Mouse (Mus musculus) hindbrain, embryonic 13.5 days (tissue): ENCODE data around the gene Mmp25. TPM values are rescaled to one million over a fixed set of nuclear protein-coding genes. Genes with fewer than 3 reads are reported as not detected.
"Not testable (repeated sequence)": the region's sequence is repeated elsewhere in the genome, so short reads cannot be mapped to it uniquely, and the experiment has no call there.

Experiments
- ATAC-seq: fragments of 200-750 bp; cut with Nextera tagmentation; 2 replicates; pipeline ENCODE4 v1.8.0; 2017; ENCODE audit warnings: moderate TSS enrichment; ENCODE audit not compliant: low FRiP score
- H3K27ac ChIP-seq: fragments of 300-500 bp; sonication (generic); 2 replicates; pipeline ENCODE4 v1.5.1; 2015; ENCODE audit warnings: inconsistent platforms, mild to moderate bottlenecking, moderate library complexity
- H3K27me3 ChIP-seq: fragments of 300-500 bp; sonication (generic); 2 replicates; pipeline ENCODE4 v1.6.1; 2015; ENCODE audit warnings: mild to moderate bottlenecking, inconsistent platforms
- H3K36me3 ChIP-seq: fragments of 300-500 bp; sonication (generic); 2 replicates; pipeline ENCODE4 v1.6.1; 2015; ENCODE audit warnings: mild to moderate bottlenecking, inconsistent platforms
- H3K4me1 ChIP-seq: fragments of 300-500 bp; sonication (generic); replicated peaks from 2 replicates; pipeline ENCODE4 v1.6.1; 2015; ENCODE audit warnings: inconsistent platforms
- H3K4me2 ChIP-seq: fragments of 300-500 bp; sonication (generic); 2 replicates; pipeline ENCODE4 v1.6.1; 2015; ENCODE audit warnings: inconsistent platforms, mild to moderate bottlenecking, moderate library complexity
- H3K4me3 ChIP-seq: fragments of 300-500 bp; sonication (generic); 2 replicates; pipeline ENCODE4 v1.5.1; 2015; ENCODE audit warnings: mild to moderate bottlenecking, inconsistent platforms
- H3K9ac ChIP-seq: fragments of 300-500 bp; sonication (generic); 2 replicates; pipeline ENCODE4 v1.6.1; 2015; ENCODE audit warnings: mild to moderate bottlenecking, inconsistent platforms
- H3K9me3 ChIP-seq: fragments of 300-500 bp; sonication (generic); 2 replicates; pipeline ENCODE4 v1.6.1; 2016; ENCODE audit warnings: inconsistent platforms
- WGBS: fragments of 180-500 bp; shearing (Covaris S2); methylation state at CpG from one replicate; pipeline ENCODE4 v1.1.7; 2015; 5-methylcytosine and 5-hydroxymethylcytosine counted together
- polyA plus RNA-seq: library from polyadenylated mRNA; unstranded; fragments of >200 nt; fragmentation: Nextera tagmentation; extraction: Ambion mirVana; gene quantifications from 2 replicates; pipeline ENCODE4 v1.2.1, GENCODE M21; 2015

Mmp25 gene
- polyA plus RNA-seq, 1 experiment from 2014 or later = 1.7 TPM

DNA sequence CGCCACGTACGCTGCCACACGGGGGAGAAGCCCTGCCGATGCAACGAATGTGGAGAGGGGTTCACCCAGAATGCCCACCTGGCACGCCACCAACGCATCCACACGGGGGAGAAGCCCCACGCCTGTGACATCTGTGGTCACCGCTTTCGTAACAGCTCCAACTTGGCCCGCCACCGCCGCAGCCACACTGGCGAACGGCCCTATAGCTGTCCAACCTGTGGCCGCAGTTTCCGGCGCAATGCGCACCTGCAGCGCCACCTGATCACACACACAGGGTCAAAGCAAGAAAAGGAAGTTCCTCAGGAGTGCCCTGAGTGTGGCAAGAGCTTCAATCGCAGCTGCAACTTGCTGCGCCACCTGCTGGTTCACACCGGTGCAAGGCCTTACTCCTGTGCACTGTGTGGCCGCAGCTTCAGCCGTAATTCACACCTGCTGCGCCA, 34.7 kb downstream of the Mmp25 start:
- no peak for ATAC-seq
- Histone ChIP-seq H3K4me1 (no peaks in the 10 kb centered on the region), H3K4me3 (no peak overlapping the region), H3K4me2 (no peak overlapping the region), H3K27ac (no peak overlapping the region), H3K9ac (no peak overlapping the region), H3K36me3 (no peaks in the 10 kb centered on the region), H3K9me3 (no peaks in the 10 kb centered on the region), H3K27me3 (no peaks in the 10 kb centered on the region)
- 85% methylated on average over 28 of the region's 28 CpGs for WGBS

DNA sequence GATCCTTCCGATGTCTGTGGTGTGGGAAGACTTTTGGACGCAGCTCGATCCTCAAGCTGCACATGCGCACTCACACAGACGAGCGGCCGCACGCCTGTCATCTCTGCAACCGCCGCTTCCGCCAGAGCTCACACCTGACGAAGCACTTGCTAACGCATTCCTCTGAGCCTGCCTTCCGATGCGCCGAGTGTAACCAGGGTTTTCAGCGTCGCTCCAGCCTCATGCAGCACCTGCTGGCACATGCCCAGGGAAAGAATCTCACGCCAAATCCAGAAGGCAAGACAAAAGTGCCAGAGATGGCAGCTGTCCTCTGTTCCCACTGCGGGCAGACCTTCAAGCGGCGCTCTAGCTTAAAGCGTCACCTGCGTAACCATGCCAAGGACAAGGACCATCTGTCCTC, 35.5 kb downstream of the Mmp25 start:
- Histone ChIP-seq H3K36me3 (no peaks in the 10 kb centered on the region), H3K4me2 (no peak overlapping the region), H3K27me3 (no peaks in the 10 kb centered on the region), H3K4me1 (no peaks in the 10 kb centered on the region), H3K9ac (no peak overlapping the region), H3K4me3 (no peak overlapping the region), H3K27ac (no peak overlapping the region), H3K9me3 (no peaks in the 10 kb centered on the region)
- 93% methylated on average over 24 of the region's 24 CpGs for whole genome bisulfite sequencing
- ATAC-seq = no peak

DNA sequence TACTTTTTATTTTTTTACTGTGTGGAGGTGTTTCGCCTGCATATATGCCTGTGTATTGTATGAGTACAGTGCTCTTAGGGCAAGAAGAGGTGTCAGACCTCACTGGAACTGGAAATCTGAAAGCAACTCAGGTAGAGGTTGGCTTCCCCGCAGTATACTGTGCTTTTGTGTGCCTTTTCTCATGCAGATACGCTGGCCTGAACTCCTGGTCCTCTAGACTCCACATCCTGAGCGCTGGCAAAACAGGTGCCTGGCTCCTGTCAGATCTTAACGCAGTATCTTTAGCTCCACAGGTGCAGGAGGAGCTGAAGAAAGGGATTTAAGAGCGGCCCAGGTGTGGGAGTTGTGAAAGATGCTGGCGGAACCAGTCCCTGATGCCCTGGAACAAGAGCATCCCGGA, 39.9 kb downstream of the Mmp25 start:
- H3K9me3 ChIP-seq = no peaks in the 10 kb centered on the region
- peaks cover 15% of the 10 kb centered on the region for H3K27me3 ChIP-seq
- H3K9ac ChIP-seq = no peak overlapping the region
- H3K4me2 ChIP-seq = no peak overlapping the region
- no peaks in the 10 kb centered on the region for H3K36me3 ChIP-seq
- no peak overlapping the region for H3K4me3 ChIP-seq
- ATAC-seq = no peak
- H3K27ac ChIP-seq = no peak overlapping the region
- H3K4me1 ChIP-seq = no peaks in the 10 kb centered on the region
- 85% methylated on average over 8 of the region's 8 CpGs for WGBS

DNA sequence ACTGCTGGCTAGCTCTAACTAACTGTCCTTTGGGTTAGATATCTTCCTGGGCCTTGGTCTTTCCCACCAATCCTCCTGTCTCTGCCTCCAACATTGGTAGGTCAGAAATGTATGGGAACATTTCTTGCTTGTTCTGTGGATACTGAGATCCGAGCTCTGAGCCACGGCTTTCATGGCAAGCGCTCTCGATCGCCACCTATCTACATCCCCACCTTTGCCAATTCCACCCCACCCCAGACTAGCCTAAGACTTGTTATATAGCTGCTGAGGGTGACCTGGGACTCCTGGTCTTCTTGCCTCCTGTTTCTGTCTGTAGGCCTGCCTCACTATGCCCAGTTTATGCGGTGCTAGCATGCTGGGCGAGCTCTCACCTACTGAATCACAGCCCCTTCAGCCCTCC, 40.7 kb downstream of the Mmp25 start:
- 86% methylated on average over 7 of the region's 7 CpGs for WGBS

DNA sequence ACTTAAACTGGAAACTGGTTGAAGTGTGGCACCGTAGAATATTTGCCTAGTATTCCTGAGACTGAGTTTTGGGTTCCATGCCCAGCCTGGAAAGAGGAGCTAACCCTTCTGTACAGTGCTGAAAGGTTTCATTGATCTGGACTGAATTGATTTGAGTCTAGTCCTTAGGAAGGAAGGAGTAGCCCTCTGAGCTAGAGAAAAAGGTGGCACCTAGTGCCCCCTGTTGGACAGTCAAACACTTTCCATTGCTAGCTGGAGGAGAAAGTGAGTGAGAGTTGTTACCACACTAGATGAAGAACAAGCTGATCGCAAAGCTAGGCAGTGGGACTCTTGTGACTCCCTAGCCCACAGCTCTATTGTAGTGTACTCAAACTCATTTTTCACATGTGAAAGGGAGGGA, 41.5 kb downstream of the Mmp25 start:
- ATAC-seq = no peak
- no peak overlapping the region for H3K27ac ChIP-seq
- 68% methylated on average over 2 of the region's 2 CpGs for WGBS
- no peak overlapping the region for H3K4me3 ChIP-seq
- no peak overlapping the region for H3K9ac ChIP-seq
- H3K36me3 ChIP-seq = no peaks in the 10 kb centered on the region
- H3K9me3 ChIP-seq = no peaks in the 10 kb centered on the region
- H3K4me2 ChIP-seq = no peak overlapping the region
- H3K4me1 ChIP-seq = peaks cover 10% of the 10 kb centered on the region
- H3K27me3 ChIP-seq = peaks cover 15% of the 10 kb centered on the region

More for the DNA sequence above, 40.7 kb downstream of the Mmp25 start:
- H3K27me3 ChIP-seq = peaks cover 15% of the 10 kb centered on the region
- H3K4me1 ChIP-seq = peaks cover 2% of the 10 kb centered on the region
- no peak overlapping the region for H3K4me2 ChIP-seq
- no peak overlapping the region for H3K9ac ChIP-seq
- no peak for ATAC-seq
- no peaks in the 10 kb centered on the region for H3K36me3 ChIP-seq
- no peak overlapping the region for H3K4me3 ChIP-seq
- H3K27ac ChIP-seq = no peak overlapping the region
- H3K9me3 ChIP-seq = no peaks in the 10 kb centered on the region

DNA sequence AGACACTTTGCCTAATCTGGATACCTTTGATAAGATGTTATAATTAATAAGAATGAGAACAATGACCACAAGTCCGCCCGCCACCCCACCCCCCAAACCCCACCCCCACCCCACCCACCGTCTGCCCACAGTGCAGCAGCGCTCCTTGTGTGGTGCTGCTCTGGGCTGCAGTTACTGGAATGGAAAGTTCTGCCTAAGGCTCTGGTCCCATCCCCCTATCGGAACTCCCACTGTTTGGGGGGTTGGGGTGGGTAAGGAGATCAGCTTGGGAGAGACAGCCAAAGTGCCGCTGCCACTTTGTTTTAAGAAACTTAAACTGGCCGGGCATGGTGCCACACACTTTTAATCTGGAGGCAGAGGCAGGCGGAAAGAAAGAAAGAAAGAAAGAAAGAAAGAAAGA, 42.0 kb downstream of the Mmp25 start:
- Histone ChIP-seq H3K9ac (no peak overlapping the region), H3K27me3 (peaks cover 15% of the 10 kb centered on the region), H3K9me3 (no peaks in the 10 kb centered on the region), H3K27ac (no peak overlapping the region), H3K4me3 (no peak overlapping the region), H3K4me2 (no peak overlapping the region), H3K36me3 (no peaks in the 10 kb centered on the region), H3K4me1 (peaks cover 14% of the 10 kb centered on the region)
- no peak for ATAC-seq
- 23% methylated on average over 8 of the region's 8 CpGs for WGBS

DNA sequence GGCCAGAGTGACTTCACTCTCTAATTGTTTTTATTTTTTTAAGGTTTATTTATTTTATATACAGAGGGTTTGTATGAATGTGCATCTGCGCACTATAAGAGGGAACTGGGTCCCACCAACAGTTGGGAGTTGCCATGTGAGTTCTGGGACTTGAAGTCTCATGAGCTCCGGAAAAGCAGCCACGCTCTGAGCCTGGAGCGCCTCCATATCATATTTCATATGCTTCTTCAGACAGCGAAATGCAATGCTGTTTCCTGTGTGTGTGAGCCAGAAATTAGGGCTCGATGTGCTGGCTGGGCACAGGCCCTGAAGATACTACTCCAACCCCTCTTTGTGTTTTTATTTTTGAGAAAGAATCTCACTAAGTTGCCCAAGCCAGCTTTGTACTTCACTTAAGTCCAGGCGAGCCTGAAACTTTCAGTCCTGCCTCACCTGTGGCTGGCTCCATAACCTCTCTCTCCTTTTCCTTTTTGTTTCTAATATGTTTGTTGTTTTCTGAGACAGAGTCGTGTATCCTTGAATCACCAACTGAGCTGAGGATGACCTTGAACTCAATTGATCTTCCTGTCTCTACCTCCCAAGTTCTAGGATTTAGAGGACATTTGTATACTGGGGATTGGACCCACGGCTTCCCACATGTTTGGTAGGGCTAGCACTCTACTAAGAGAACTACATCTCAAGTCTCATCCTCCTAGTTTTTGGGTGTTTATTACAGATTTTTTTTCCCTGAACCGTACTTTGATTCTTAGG, 43.1 kb downstream of the Mmp25 start:
- no peak overlapping the region for H3K9ac ChIP-seq
- WGBS = 46% methylated on average over 10 of the region's 10 CpGs
- H3K4me3 ChIP-seq = no peak overlapping the region
- H3K4me2 ChIP-seq = no peak overlapping the region
- H3K9me3 ChIP-seq = no peaks in the 10 kb centered on the region
- H3K4me1 ChIP-seq = peaks cover 14% of the 10 kb centered on the region
- no peak overlapping the region for H3K27ac ChIP-seq
- no peaks in the 10 kb centered on the region for H3K36me3 ChIP-seq
- ATAC-seq = no peak
- H3K27me3 ChIP-seq = peaks cover 15% of the 10 kb centered on the region

DNA sequence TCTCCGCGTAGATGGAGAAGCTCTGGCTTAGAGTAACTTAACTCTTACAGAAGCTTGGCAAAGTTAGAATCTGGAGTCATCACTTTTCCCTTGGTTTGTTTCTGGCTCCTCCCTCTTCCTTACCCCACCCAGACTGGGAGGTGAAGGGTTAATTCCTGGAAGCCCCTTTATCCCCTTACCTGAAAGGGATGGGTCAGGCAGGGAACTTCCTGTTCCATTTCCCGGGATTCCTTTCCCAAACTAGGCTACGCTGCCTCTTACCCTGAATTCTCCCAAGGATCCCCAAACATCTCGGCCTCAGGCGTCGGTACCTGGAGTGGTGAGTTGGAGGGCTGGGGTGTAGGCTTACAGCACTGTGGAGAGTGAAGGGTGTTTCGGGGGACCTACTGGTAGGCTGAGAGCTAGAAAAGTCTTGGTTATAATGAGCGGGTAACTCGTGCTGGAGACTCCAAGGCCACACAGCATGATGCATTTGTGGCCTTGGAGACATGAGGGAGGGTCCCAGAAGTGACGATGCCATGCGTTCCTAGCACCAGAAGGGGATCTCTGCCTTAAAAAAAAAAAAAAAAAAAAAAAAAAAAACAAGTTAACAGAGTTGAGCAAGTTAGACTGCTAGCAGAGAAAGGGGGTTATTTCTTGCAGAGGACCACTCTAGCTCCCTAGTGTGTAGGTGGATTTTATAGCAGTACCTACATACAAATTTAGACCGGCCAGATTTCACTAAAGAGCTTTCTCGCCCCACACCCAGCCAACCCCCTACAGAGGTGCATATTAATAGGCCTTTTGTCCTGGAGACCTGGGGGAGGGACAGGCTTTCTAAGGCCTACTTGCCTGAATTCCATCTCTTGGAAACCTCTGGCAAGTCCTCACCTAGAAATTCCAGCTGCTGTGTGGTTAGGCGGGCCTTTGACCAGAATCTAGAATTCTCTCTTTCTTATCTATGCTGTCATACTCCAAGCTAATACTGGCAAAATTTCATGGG, 44.1 kb downstream of the Mmp25 start, which contains the start of gene Zscan10:
Zscan10 (plus strand) TSS at position 216 of the 982 bp plus-strand sequence.
- Histone ChIP-seq H3K36me3 (no peaks in the 10 kb centered on the region), H3K27me3 (peaks cover 15% of the 10 kb centered on the region), H3K27ac (no peak within 1 kb of the TSS), H3K4me3 (no peak within 1 kb of the TSS), H3K9me3 (no peaks in the 10 kb centered on the region), H3K9ac (no peak within 1 kb of the TSS), H3K4me1 (peaks cover 14% of the 10 kb centered on the region), H3K4me2 (peak within 1 kb of the TSS; percentile 65)
- ATAC-seq = no peak
- 29% methylated on average over 15 of the region's 15 CpGs for WGBS

DNA sequence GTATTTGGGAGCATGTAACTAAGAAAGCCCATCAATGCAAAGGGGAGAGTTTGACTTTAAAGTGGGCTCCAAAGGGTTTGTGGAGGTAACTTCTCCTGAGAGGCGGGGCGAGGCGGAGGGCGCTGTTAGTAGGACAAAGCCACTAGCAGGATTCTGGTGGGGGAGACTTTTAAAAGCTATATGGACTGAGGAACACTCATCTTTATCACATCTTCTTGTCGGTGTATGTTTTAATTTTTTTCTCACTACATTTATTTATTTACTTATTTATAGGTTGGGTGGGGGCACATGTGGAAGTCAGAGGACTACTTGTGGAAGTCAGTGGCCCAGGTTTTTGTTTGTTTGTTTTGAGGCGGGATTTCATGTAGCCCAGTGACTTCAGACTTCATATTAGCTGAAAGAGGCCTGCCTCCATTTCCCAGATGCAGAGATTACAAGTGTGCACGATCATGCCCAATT, 45.4 kb downstream of the Mmp25 start:
- 44% methylated on average over 7 of the region's 7 CpGs for WGBS
- peak overlapping the region; percentile 65 for H3K4me2 ChIP-seq
- H3K36me3 ChIP-seq = no peaks in the 10 kb centered on the region
- no peaks in the 10 kb centered on the region for H3K9me3 ChIP-seq
- H3K4me1 ChIP-seq = peaks cover 14% of the 10 kb centered on the region
- peak overlapping the region; percentile 66; the same call in 1 of the 2 replicates for H3K9ac ChIP-seq
- no peak overlapping the region for H3K27ac ChIP-seq
- H3K27me3 ChIP-seq = peaks cover 15% of the 10 kb centered on the region
- ATAC-seq = no peak; the same call in 1 of the 2 replicates
- H3K4me3 ChIP-seq = peak overlapping the region; percentile 42

DNA sequence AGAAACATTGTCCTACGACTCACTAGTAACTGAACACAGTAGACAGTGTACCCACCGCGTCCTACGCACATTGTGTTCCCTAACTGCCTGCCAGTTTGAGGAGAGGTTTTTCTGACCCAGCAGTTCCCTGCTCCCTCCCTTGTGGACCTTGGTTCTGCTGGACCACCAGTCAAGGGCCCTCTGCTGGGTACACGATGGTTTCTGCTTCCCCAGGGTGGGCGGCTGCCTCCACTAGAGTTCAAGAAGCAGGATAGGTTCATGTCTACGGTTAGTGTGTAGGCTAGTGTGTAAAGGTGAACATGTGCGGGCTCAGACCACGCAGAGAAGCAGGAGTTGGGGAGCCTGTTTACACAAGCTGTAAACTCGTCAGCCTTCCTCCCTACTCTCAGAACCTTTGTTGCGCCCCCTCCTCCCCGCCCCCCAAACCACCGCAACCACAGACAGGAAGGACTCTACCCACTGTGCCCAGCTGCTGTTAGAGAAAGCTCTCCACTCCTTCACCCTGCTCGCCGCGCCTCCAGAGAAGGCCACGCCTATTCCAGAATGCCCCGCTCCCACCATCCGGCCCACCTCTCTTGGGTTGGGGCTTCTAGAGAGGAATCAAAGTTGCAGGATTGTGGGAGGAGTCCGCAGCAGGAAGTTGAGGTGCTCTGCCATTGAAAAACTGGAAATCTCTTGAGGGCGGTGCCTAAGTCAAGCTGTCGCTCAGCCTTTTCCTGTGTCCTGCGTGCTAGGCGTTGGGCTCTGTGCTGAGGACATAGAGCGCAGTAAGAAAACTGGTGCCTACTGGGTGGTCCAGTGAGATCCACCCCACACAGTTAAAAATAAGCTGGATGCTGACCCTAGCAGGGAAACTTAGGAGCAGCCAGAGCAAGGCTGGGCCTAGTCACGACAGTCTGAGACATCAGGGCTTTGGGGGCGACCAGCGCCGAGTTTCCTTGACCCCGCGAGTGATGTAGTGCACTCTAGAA, 46.2 kb downstream of the Mmp25 start, which contains the start of gene Zfp13:
Zfp13 (minus strand) TSS at position 906 of the 971 bp plus-strand sequence.
- peaks cover 15% of the 10 kb centered on the region for H3K27me3 ChIP-seq
- peak; percentile 95 for ATAC-seq
- peak within 1 kb of the TSS; percentile 65 for H3K4me2 ChIP-seq
- peak within 1 kb of the TSS; percentile 58 for H3K27ac ChIP-seq
- H3K4me3 ChIP-seq = peak within 1 kb of the TSS; percentile 42
- no peaks in the 10 kb centered on the region for H3K36me3 ChIP-seq
- no peaks in the 10 kb centered on the region for H3K9me3 ChIP-seq
- peaks cover 14% of the 10 kb centered on the region for H3K4me1 ChIP-seq
- peak within 1 kb of the TSS; percentile 66 for H3K9ac ChIP-seq
- 12% methylated on average over 28 of the region's 31 CpGs for WGBS

DNA sequence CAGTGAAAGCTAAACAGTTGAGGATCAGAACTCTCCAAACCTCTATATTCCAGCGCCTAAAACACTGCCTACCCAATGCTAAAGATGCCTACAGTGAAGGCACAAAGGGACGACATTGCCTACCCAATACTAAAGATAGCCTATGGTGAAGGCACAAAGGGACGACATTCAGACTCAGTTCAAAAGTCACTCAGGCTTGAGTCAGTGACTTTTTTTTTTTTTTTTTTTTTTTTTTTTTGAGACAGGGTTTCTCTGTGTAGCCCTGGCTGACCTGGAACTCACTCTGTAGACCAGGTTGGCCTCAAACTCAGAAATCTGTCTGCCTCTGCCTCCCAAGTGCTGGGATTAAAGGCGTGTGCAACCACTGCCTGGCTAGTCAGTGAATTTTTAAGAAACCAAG, 49.9 kb downstream of the Mmp25 start:
- 76% methylated on average over 4 of the region's 4 CpGs for WGBS
- not testable (repeated sequence) for H3K36me3 ChIP-seq, H3K27me3 ChIP-seq, H3K9me3 ChIP-seq, H3K9ac ChIP-seq, H3K4me2 ChIP-seq, H3K4me3 ChIP-seq, ATAC-seq, H3K27ac ChIP-seq
- peaks cover 19% of the 10 kb centered on the region for H3K4me1 ChIP-seq
